ENCODE assay signal across 29 mouse cellular contexts in genomic region chr10:91116958-91117357, GRCm38 (mm10). TPM values are rescaled to one million over a fixed set of nuclear protein-coding genes. Genes with fewer than 3 reads are reported as not detected.
DNase-seq lines count a peak whose midpoint lies in the region; ATAC-seq and TF ChIP-seq lines count a peak whose summit lies in the region.
"Had no signal": no experiment of that assay in that cellular context is flagged by ENCODE, and none has a peak within 500 bp of the region (broad histone marks: within the 10 kb centered on the region; RNA-seq: fewer than 3 reads in every experiment).

No protein-coding gene starts in this region.

- H3K9me3 ChIP-seq in liver, embryonic 11.5 days (ENCODE audit: control insufficient read depth, low read length) = no peaks in the 10 kb centered on the region; the same call in 1 of the 2 replicates
- H3K9me3 ChIP-seq in ES-Bruce4 (replicated peaks; ENCODE audit: control insufficient read depth, insufficient read depth, low read length, poor library complexity, severe bottlenecking) (no peaks in the 10 kb centered on the region), ES-E14 (ENCODE audit: control insufficient read depth, insufficient read depth, low read depth, low read length) (no peaks in the 10 kb centered on the region)
- H3K9me3 ChIP-seq: hindbrain, embryonic 15.5 days; liver, embryonic 13.5 days had no signal

- 0 out of 2 replicates have a peak, but pooled peaks have one; percentile 7 for ATAC-seq in liver, embryonic 11.5 days (replicated peaks; ENCODE audit: low FRiP score)
- ATAC-seq in monocyte, adult 5-6 weeks (replicated peaks; ENCODE audit: insufficient number of reproducible peaks, low FRiP score, low TSS enrichment, poor library complexity, severe bottlenecking) = 0 out of 2 replicates have a peak, but pooled peaks have one; percentile 34
- ATAC-seq: forebrain, embryonic 14.5 days had no signal

- H3K27ac ChIP-seq in liver, embryonic 11.5 days (ENCODE audit: low read depth, low read length) = no peak overlapping the region
- H3K27ac ChIP-seq in ES-Bruce4 (ENCODE audit: insufficient read depth, low read length) (no peak overlapping the region), ES-E14 (ENCODE audit: insufficient read depth, low read depth, low read length, poor library complexity, severe bottlenecking) (no peak overlapping the region; the same call in 1 of the 2 replicates)
- H3K27ac ChIP-seq: hindbrain, embryonic 10.5 days; hindbrain, embryonic 15.5 days; kidney, postnatal 0 days; left cerebral cortex, adult 2 months; limb, embryonic 12.5 days; liver, embryonic 13.5 days; macrophage had no signal

- no peak overlapping the region for H3K9ac ChIP-seq in liver, embryonic 11.5 days (ENCODE audit: low read depth, low read length)
- no peak overlapping the region for H3K9ac ChIP-seq in ES-Bruce4 (ENCODE audit: low read depth, poor library complexity, severe bottlenecking)
- peak overlapping the region; percentile 20; the same call in 1 of the 2 replicates for H3K9ac ChIP-seq in ES-E14 (ENCODE audit: insufficient read depth, low read depth, low read length, poor library complexity, severe bottlenecking)
- H3K9ac ChIP-seq: heart, embryonic 12.5 days; hindbrain, embryonic 15.5 days; limb, embryonic 12.5 days; liver, embryonic 13.5 days had no signal

- peak; percentile 34 for TF ChIP-seq CTCF in ES-Bruce4 (IDR thresholded peaks at IDR 0.05; ENCODE audit: low read depth, low read length)

- H3K4me1 ChIP-seq in liver, embryonic 11.5 days (replicated peaks; ENCODE audit: control insufficient read depth, insufficient read depth, low read length) = peaks cover 7% of the 10 kb centered on the region
- no peaks in the 10 kb centered on the region for H3K4me1 ChIP-seq in ES-Bruce4 (ENCODE audit: control insufficient read depth, insufficient read depth, low read length)
- H3K4me1 ChIP-seq in ES-E14 (ENCODE audit: control insufficient read depth in 2 of 2, insufficient read depth in 2 of 2, low read length in 2 of 2, poor library complexity in 1 of 2) = peaks cover 0 to 4% of the 10 kb centered on the region in 2 experiments; a peak in 3 of 4 replicates

- H3K36me3 ChIP-seq in liver, embryonic 11.5 days (ENCODE audit: control insufficient read depth, insufficient read depth, low read length) = peaks cover 69% of the 10 kb centered on the region
- H3K36me3 ChIP-seq in ES-Bruce4 (ENCODE audit: control insufficient read depth, insufficient read depth, low read length, poor library complexity, severe bottlenecking) (peaks cover 63% of the 10 kb centered on the region), ES-E14 (ENCODE audit: control insufficient read depth, insufficient read depth, low read length, poor library complexity, severe bottlenecking) (peaks cover 39% of the 10 kb centered on the region)

- no peaks in the 10 kb centered on the region for H3K27me3 ChIP-seq in liver, embryonic 11.5 days (replicated peaks; ENCODE audit: control insufficient read depth, insufficient read depth, low read length)
- no peaks in the 10 kb centered on the region for H3K27me3 ChIP-seq in ES-Bruce4 (ENCODE audit: control insufficient read depth, insufficient read depth, low read length, poor library complexity, severe bottlenecking)
- H3K27me3 ChIP-seq: heart, embryonic 12.5 days; hindbrain, embryonic 15.5 days; limb, embryonic 12.5 days; liver, embryonic 13.5 days had no signal

- no peak overlapping the region for H3K4me3 ChIP-seq in liver, embryonic 11.5 days (ENCODE audit: low read depth, low read length)
- no peak overlapping the region for H3K4me3 ChIP-seq in ES-Bruce4 (ENCODE audit: low read depth, low read length)
- H3K4me3 ChIP-seq in ES-E14 (ENCODE audit: insufficient read depth in 1 of 2, low read depth in 1 of 2, low read length in 2 of 2, poor library complexity in 1 of 2, severe bottlenecking in 1 of 2) = no peak overlapping the region
- H3K4me3 ChIP-seq: heart, embryonic 12.5 days; hindbrain, embryonic 10.5 days; hindbrain, embryonic 15.5 days; left cerebral cortex, adult 2 months; limb, embryonic 12.5 days; liver, embryonic 13.5 days had no signal

- in situ Hi-C loops in ES-E14 (cut with MboI; ENCODE audit: low sequenced_read_pairs in 2 of 2, unreplicated experiment in 2 of 2) = no loop called here

- no peak for TF ChIP-seq POLR2A in ES-Bruce4 (IDR thresholded peaks at IDR 0.05; ENCODE audit: insufficient read depth, low read length)

- no peak for TF ChIP-seq EP300 in ES-Bruce4 (IDR thresholded peaks at IDR 0.05; ENCODE audit: insufficient read depth, low read depth, low read length)

- no peak for DNase-seq in liver, embryonic 11.5 days (ENCODE audit: low spot score)
- DNase-seq in liver = no peak
- no peak for DNase-seq in ES-E14 (ENCODE audit: low read depth, low spot score)
- DNase-seq in layer of hippocampus, adult 11-12 months (ENCODE audit: low spot score) = no peak
- DNase-seq in layer of hippocampus, adult 18-20 months (ENCODE audit: low spot score in 2 of 2) = no peak
- DNase-seq: adrenal gland, postnatal 10 days; cerebellum, adult 11 months; cerebellum, adult 9-10 months; cerebellum, postnatal 36 days; gastrocnemius, postnatal 25 days; heart, adult 18-20 months; kidney, adult 2 months; liver, embryonic 13.5 days; lung, adult 2 months; lung, postnatal 10 days; midbrain, embryonic 14.5 days; right cerebral cortex, adult 18-20 months; right cerebral cortex, postnatal 4 days; thymus, postnatal 25 days had no signal

- WGBS in liver, embryonic 11.5 days = 92% methylated on average over 12 of the region's 12 CpGs

- no peak overlapping the region for H3K4me2 ChIP-seq in liver, embryonic 11.5 days
- H3K4me2 ChIP-seq: heart, embryonic 12.5 days; hindbrain, embryonic 15.5 days; limb, embryonic 12.5 days; liver, embryonic 13.5 days had no signal

TF ChIP-seq in ES-E14, 5 proteins besides CTCF, POLR2A, EP300 and RAD21:
- no peak for TF ChIP-seq CHD2 (IDR thresholded peaks at IDR 0.05; ENCODE audit: low read depth, low read length)
- TF ChIP-seq HCFC1 (IDR thresholded peaks at IDR 0.05; ENCODE audit: borderline replicate concordance, insufficient read depth, low read length) = no peak
- no peak for TF ChIP-seq ZNF384 (IDR thresholded peaks at IDR 0.05; ENCODE audit: low read depth, low read length)
- TF ChIP-seq ZC3H11A (IDR thresholded peaks at IDR 0.05; ENCODE audit: borderline replicate concordance, low read depth, low read length) = no peak
- TF ChIP-seq MAFK (IDR thresholded peaks at IDR 0.05; ENCODE audit: insufficient read depth, low read depth, low read length) = no peak

RNA-seq across cellular contexts. Expression of gene Slc25a3, which starts 6.9 kb away (rescaled TPM):
- 481 and 504 TPM in 2 replicates for polyA plus RNA-seq in liver, embryonic 11.5 days (2014; fragmentation: Nextera tagmentation; extraction: Ambion mirVana)
- polyA plus RNA-seq in ES-Bruce4 (2011; ENCODE audit: insufficient read depth, insufficient read length, low read depth, missing spikeins) = 550 and 557 TPM in 2 replicates
- total RNA-seq in ES-E14 (2012; rRNA removed) = 328 and 481 TPM in 2 replicates
- 191 to 312 TPM (median 245 TPM) in 3 replicates for total RNA-seq in monocyte, adult 5-6 weeks (2017)
- 100 to 1,000 TPM; 505 to 506 TPM for total RNA-seq in layer of hippocampus, adult 18-20 months (2021)

RNA-seq across cellular contexts. Expression of gene Ikbip, which starts 34.2 kb away (rescaled TPM):
- 21.4 and 23.5 TPM in 2 replicates for polyA plus RNA-seq in liver, embryonic 11.5 days (2014; fragmentation: Nextera tagmentation; extraction: Ambion mirVana)
- polyA plus RNA-seq in ES-Bruce4 (2011; ENCODE audit: insufficient read depth, insufficient read length, low read depth, missing spikeins) = 35.1 and 36.4 TPM in 2 replicates
- 28.1 and 32.7 TPM in 2 replicates for total RNA-seq in ES-E14 (2012; rRNA removed)
- 11.6 to 20.6 TPM (median 15.8 TPM) in 3 replicates for total RNA-seq in monocyte, adult 5-6 weeks (2017)
- 10 to 100 TPM; 16.2 to 18.2 TPM for total RNA-seq in layer of hippocampus, adult 18-20 months (2021)

RNA-seq across cellular contexts. Expression of gene Apaf1, which starts 34.4 kb away (rescaled TPM):
- 15.9 and 20.0 TPM in 2 replicates for polyA plus RNA-seq in liver, embryonic 11.5 days (2014; fragmentation: Nextera tagmentation; extraction: Ambion mirVana)
- 71.2 and 73.0 TPM in 2 replicates for polyA plus RNA-seq in ES-Bruce4 (2011; ENCODE audit: insufficient read depth, insufficient read length, low read depth, missing spikeins)
- 21.7 and 25.7 TPM in 2 replicates for total RNA-seq in ES-E14 (2012; rRNA removed)
- 51.1 to 80.0 TPM (median 54.9 TPM) in 3 replicates for total RNA-seq in monocyte, adult 5-6 weeks (2017)
- total RNA-seq in layer of hippocampus, adult 18-20 months (2021) = 10 to 100 TPM; 15.9 to 16.7 TPM
